Mouse (Mus musculus) splenic B cell, adult 2 months (primary cell): ENCODE results near the gene Ddhd1.

Experiments
- DNase-seq: peaks from one replicate; pipeline ENCODE4 v3.0.0-alpha.2; 2011; ENCODE audit warnings: low read depth, low spot score
- H3K27me3 ChIP-seq: 2 replicates; pipeline ENCODE4 v1.6.1; 2012; ENCODE audit warnings: mild to moderate bottlenecking, low read length, moderate library complexity, mixed read lengths; ENCODE audit not compliant: control insufficient read depth, poor library complexity, insufficient read depth, severe bottlenecking
- H3K36me3 ChIP-seq: 2 replicates; pipeline ENCODE4 v1.6.1; 2012; ENCODE audit warnings: mild to moderate bottlenecking, low read length, moderate library complexity, mixed read lengths; ENCODE audit not compliant: control insufficient read depth, poor library complexity, insufficient read depth, severe bottlenecking

The Ddhd1 gene

DNA sequence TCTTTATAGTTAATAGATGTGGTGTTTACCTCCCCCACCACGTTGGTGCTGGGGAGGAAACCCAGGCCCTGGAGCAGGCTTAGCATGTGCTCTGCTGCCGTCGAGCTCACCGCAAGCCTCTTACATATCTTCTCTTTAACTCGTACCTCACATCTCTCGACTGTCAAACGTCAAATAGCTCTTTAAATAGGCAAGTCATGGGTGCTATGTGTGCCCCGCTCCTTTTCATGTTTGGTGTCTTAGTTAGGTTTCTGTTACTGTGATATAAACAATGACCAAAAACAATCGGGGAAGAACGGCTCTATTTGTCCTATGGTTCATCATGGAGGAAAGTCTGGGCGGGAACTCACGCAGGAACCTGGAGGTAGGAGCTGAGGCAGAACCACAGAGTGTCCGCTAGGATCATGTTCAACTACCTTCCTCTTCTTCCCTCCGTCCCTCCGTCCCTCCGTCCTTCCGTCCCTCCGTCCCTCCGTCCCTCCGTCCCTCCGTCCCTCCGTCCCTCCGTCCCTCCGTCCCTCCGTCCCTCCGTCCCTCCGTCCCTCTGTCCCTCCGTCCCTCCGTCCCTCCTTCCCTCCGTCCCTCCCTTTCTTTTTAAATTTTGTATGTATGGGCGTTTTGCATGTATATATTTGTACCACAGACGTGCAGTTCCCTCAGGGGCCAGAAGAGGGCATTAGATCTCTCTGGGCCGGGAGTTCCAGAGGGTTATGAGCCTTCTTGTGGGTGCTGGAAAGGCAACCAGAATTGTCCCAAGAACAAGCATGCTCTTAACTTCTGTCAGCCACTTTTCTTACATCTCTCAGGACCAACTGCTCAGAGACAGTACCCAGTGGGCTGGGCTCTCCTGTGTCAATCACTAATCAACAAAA is 91.6 kb downstream of the Ddhd1 start:
- peak; percentile 72 for DNase-seq
- Histone ChIP-seq H3K36me3 (no peaks in the 10 kb centered on the region), H3K27me3 (no peaks in the 10 kb centered on the region)

DNA sequence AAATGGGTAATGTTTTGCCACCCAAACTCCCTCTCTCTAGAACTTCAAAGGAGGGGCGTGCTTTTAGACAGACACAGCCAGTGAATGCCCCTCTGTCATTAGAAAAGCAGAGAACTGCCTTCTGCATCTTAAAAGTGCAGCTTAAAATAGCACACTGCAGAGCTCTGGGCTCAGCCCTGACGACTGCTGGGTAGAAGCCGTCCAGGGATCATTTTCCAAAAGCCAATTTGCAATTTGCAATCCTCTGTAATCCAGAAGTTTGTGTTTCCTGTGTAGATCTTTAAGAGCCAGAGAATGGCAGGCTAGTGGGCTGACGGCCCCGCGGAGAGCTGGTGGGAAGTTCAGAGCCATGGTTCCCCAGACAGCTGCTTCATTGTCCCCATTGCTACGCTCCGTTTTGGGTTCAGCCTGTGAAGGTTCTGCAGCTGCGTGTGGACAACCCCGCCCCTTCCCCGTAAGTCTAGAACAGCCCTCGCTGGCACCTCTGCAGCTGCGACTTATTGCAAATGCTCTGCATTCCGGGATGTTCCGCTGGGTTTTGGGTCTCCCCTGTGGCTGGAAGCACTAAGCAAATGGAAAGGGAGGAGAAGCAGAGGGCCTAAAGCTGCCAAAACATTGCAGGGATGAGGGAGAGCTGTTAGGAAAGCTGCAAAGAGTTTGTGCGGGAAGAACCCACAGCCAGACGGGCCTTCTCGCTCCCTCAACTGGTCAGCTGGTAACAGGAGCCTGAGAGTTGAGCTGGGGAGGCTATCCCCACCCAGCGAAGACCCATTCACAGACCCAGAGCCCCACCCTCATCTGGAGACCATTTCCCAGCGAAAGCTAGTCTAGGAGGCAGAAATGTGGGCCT is 92.5 kb downstream of the Ddhd1 start:
- Histone ChIP-seq H3K36me3 (no peaks in the 10 kb centered on the region), H3K27me3 (no peaks in the 10 kb centered on the region)
- DNase-seq: no peak

DNA sequence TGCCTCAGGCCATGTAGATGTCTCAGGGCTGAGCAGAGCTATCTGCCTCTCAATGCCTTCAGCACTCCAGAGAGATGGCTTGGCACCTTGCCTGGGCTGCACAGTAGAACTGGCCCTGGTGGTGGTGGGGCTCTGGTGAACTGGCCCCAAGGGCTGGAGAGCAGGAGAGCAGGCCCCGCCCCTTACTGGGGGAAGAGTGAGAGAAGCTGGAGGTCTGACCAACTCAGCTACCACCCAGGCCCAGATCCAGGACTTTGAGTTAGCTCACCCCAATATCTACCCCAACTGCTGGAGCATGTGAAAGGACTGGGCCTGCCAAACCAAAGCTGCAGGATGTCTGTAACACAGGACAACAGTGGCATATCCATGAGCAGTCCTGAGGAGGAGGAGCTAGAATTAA is 94.4 kb downstream of the Ddhd1 start:
- DNase-seq: no peak
- H3K27me3 ChIP-seq: no peaks in the 10 kb centered on the region

DNA sequence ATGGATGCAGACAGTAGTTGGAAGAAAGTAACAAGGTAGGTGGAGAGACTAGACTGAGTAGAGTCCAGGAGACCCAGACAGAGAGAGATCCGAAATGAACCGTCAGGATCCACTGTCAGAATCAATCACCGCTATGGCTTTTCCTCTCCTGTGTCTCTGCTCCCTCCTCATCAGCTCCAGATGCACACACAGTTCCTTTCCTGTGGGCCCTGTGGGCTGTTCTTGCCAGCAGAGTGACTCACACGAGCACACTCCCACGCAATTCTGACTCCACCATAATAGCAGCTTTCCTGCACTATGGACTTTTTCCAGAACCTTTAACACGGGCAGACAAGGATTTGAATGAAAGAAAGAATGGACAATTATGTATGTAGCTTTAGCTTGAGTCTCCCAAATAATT is 96.3 kb downstream of the Ddhd1 start:
- H3K36me3 ChIP-seq: no peaks in the 10 kb centered on the region
- H3K27me3 ChIP-seq: no peaks in the 10 kb centered on the region
- no peak for DNase-seq

More for the DNA sequence above, 94.4 kb downstream of the Ddhd1 start:
- H3K36me3 ChIP-seq: no peaks in the 10 kb centered on the region

DNA sequence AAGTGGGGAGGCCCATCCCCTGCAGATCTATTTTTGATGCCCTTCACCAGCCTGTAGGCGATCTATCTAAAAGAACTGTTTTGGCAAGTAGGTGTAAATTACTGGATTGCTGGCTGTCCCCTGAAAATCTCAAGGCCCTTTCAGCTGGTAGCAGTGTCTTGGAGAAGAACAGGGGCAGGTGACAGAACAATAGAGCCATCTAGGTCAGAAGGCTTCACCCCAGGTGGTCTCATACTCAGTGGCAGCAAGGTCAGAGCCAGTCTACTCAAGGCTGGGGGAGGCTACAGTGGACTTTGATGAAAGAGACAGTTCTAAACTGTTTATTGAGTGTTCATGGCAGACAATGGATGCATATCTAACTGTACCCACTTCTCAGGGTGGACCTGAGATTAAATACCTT is 98.9 kb downstream of the Ddhd1 start:
- H3K36me3 ChIP-seq: no peaks in the 10 kb centered on the region
- no peak for DNase-seq
- no peaks in the 10 kb centered on the region for H3K27me3 ChIP-seq

DNA sequence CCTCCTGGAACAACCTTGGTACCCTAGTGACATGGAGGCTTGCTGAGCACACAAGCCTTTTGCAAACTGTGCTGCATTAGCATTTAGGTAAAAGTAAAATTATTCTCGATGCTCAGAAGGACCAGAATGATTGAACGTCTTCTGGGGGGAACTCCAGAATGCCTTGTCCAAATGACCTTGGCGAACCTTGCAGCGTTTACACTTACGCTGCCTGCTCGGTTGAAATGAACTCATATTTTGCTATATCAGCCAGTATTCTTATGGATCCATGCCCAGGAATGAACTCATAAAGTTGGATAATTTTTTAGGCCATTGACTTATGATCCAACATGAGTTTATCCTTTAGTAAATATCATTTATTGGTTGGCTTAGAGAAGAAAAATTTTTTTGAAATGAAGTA is 103.6 kb downstream of the Ddhd1 start:
- Histone ChIP-seq H3K36me3 (no peaks in the 10 kb centered on the region), H3K27me3 (no peaks in the 10 kb centered on the region)
- DNase-seq: no peak

DNA sequence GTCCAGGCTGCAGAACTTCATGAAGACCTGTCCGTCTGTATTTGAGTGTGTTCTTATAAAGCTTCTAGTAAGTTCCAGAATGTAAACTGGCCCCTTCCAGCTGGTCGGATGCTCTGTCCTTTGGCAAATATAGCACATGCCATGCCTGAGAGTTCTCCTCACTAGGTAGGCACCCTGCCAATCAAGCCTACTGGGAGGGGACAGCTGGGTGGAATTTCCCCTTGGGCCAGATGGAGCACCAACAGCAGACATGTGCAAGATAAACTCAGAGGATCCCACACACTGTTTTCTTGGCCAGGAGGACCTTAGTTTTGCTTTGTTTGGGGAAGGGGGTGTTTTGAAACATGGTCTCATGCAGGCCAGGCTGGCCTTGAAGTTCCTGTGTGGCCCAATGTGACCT is 104.1 kb downstream of the Ddhd1 start:
- no peak for DNase-seq
- H3K36me3 ChIP-seq: no peaks in the 10 kb centered on the region
- no peaks in the 10 kb centered on the region for H3K27me3 ChIP-seq

DNA sequence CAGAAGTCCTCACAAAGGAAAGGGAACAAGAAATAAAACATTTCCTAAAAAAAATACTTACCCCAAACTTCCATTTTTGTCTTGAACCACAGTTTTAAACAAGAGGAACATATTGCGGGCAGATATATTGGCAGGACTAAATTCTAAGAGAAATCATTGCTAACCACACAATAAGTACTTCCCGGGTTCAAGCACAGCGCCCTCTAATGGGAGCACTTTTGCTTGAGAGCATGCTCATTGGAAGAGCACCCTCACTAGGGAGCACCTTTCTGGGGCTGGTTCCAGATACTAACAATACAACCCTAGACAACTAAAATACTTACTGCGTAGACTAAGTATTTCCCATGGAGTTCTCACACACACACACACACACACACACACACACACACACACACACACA is 105.5 kb downstream of the Ddhd1 start:
- Histone ChIP-seq H3K36me3 (no peaks in the 10 kb centered on the region), H3K27me3 (no peaks in the 10 kb centered on the region)
- no peak for DNase-seq

DNA sequence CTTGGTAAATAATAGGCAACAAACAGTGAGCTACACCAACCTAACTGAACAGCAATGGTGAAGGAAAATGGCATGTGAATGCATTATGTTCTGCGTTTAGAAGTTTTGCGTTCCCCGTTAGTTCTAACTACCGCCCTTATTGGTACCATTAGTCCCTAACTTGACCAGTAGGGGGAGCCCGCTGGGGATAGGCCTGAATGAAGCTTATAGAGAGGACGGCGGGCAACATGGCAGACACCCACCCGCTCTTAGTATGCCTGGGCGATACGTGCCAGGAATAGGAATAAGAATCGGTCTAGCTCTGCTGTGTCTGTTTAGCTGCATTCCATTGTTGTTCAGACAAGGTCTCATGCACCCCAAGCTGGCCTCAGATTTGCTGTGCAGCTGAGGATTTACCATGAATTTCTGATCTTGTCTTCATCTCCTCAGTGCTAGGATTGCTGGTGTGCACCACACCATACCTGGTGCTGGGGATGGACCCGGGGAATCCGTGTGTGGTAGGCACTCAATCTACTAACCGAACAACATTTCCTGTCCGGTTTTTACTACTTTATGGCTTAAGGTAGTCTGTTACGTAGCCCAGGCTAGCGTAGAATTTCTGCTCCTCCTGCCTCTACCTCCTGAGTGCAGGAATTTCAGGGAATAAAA is 106.7 kb downstream of the Ddhd1 start:
- Histone ChIP-seq H3K36me3 (no peaks in the 10 kb centered on the region), H3K27me3 (no peaks in the 10 kb centered on the region)
- peak; percentile 16 for DNase-seq

DNA sequence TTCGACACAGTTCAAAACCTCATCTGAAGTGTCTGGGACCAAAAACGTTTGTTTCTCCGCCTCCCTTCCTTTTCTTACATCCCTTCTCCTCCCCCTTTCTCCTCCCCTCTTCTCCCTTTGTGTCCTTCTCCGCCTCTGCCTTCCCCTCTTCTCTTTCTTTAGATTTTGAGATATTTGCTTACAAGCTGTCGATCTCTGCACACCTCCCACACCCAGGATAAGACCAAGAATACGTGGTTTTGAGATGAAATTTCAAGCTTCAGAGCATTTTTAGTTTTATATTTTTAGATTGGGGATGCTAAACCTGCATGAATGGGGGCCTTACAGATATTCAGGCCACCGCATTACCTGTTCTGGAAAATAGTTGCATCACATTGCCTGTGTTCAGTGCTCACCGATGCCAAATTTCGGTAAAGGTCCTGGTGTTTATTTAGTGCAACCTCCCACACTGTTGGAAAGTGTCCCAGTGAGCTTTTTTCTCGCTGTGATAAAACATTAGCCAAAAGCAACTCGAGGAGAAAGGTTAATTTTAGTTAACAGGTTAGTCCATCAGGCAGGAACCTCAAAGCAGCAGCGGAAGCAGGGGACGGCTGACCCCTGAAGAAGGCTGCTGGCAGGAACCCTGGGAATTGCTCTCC is 107.8 kb downstream of the Ddhd1 start:
- no peaks in the 10 kb centered on the region for H3K36me3 ChIP-seq
- no peak for DNase-seq
- no peaks in the 10 kb centered on the region for H3K27me3 ChIP-seq

DNA sequence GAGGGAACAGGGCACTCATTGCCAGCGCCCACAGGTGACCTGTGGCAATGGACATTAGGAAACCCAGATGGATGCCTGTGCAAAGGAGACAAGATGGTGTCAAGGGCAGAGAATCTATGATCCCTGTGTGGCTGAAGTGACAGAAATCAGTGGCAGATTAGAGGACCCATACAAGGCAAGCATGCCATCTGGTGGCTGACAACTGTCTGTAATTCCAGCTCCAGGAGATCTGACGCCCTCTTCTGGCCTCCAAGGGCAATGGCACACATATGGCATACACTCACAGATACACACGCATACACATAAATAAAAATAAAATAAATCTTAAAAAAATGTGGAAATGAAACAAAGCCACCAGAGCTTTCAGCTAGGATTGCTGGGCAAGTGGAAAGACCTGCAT is 109.8 kb downstream of the Ddhd1 start:
- no peak for DNase-seq
- Histone ChIP-seq H3K36me3 (no peaks in the 10 kb centered on the region), H3K27me3 (no peaks in the 10 kb centered on the region)

DNA sequence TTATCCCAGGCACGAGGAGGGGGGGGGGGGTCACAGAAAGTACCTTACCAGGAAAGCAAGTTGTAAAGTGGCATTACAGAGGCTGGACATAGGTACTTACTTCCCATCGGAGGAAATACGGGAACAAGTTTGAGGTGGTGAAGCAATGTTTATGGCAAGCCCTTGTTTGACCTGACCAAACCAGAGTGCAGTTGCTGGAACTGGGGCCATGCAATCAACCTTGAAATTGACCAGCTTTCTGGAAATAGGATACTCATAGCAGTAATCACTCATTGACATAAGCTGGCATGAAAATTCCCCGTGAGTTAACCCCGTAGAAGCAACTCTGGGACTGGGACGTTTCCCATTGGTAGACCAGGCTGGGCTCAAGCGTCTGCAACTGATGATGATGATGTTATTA is 113.0 kb downstream of the Ddhd1 start:
- Histone ChIP-seq H3K27me3 (no peaks in the 10 kb centered on the region), H3K36me3 (no peaks in the 10 kb centered on the region)
- no peak for DNase-seq

DNA sequence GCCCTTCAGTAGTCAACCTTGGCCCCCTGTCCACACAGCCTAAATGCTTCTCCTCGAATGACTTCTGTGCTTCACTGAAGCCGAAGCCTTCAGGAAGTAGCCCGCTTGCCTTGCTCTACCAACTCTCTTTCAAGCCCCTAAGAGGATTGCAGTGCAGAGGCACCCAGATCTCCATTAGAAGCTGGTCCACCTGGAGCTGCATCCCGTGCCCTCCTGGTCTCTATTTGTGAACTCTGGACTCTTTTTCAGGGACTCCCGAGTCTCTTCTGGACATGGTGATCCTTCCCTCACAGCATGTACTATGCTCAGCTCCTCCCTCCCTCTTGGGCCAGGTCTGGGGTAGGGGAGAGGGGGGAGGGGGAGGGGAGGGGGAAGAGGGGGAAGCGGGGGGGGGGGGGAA is 113.9 kb downstream of the Ddhd1 start:
- no peaks in the 10 kb centered on the region for H3K36me3 ChIP-seq
- no peaks in the 10 kb centered on the region for H3K27me3 ChIP-seq
- no peak for DNase-seq

DNA sequence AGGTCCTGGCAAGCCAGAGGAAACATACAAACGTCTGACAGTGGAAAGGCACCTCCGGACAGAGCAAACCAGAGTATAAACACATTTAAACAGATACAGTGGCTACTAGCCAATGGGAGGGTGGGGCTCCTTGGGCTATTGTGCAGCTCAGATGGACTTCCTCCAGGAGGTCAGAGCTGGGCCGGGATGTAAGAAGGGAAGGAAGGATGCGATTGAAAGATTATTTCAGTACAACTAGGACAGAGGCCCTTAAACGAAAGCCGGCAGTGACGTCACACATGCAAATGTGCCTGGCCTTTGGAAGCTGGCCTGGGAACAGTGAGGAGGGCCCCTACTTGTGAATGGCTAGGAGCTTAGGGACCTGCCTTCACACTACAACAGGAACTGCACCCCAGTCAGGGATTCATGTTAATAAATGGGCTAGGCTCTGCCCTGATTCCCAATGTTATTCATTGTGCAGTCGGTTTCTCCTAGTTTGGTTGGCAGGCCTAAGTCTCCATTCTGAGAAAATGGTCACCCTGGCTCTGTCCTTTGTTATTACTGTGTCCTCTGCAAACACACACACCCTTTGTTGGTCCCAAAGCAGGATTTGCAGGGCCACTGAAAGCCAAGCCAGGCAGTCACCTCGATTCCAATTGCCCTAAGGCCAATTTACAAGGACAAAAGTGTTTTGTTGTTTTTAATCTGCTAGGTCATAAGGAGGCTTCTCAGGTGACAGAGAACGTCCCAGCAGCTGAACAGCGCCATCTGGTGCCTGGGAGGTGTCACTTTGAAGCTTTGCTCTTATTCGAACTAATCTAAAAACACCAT is 118.1 kb downstream of the Ddhd1 start:
- H3K27me3 ChIP-seq: no peaks in the 10 kb centered on the region
- DNase-seq: peak; percentile 2
- no peaks in the 10 kb centered on the region for H3K36me3 ChIP-seq
